Mouse (Mus musculus) embryonic facial prominence, embryonic 13.5 days (tissue): ENCODE results near the gene Stx5a. TPM values are rescaled to one million over a fixed set of nuclear protein-coding genes. Genes with fewer than 3 reads are reported as not detected.

ENCODE experiments used
- ATAC-seq: fragments of 200-750 bp; cut with Nextera tagmentation; 2 replicates; pipeline ENCODE4 v1.8.0; 2017; ENCODE audit warnings: low read depth; ENCODE audit not compliant: insufficient number of reproducible peaks, insufficient read depth, low FRiP score, low TSS enrichment
- H3K27ac ChIP-seq: fragments of 300-500 bp; sonication (generic); 2 replicates; pipeline ENCODE4 v1.5.1; 2015; ENCODE audit warnings: moderate library complexity, mild to moderate bottlenecking, inconsistent platforms
- H3K27me3 ChIP-seq: fragments of 300-500 bp; sonication (generic); 2 replicates; pipeline ENCODE4 v1.6.1; 2015; ENCODE audit warnings: mild to moderate bottlenecking, inconsistent platforms
- H3K36me3 ChIP-seq: fragments of 300-500 bp; sonication (generic); 2 replicates; pipeline ENCODE4 v1.6.1; 2015; ENCODE audit warnings: mild to moderate bottlenecking, inconsistent platforms
- H3K4me1 ChIP-seq: fragments of 300-500 bp; sonication (generic); 2 replicates; pipeline ENCODE4 v1.6.1; 2015; ENCODE audit warnings: inconsistent platforms
- H3K4me2 ChIP-seq: fragments of 300-500 bp; sonication (generic); 2 replicates; pipeline ENCODE4 v1.6.1; 2015; ENCODE audit warnings: moderate library complexity, mild to moderate bottlenecking, inconsistent platforms
- H3K4me3 ChIP-seq: fragments of 300-500 bp; sonication (generic); 2 replicates; pipeline ENCODE4 v1.5.1; 2015; ENCODE audit warnings: mild to moderate bottlenecking, inconsistent platforms
- H3K9ac ChIP-seq: fragments of 300-500 bp; sonication (generic); 2 replicates; pipeline ENCODE4 v1.6.1; 2015; ENCODE audit warnings: mild to moderate bottlenecking, inconsistent platforms
- H3K9me3 ChIP-seq: fragments of 300-500 bp; sonication (generic); 2 replicates; pipeline ENCODE4 v1.6.1; 2016; ENCODE audit warnings: inconsistent platforms
- WGBS: fragments of 180-500 bp; shearing (Covaris S2); methylation state at CpG from one replicate; pipeline ENCODE4 v1.1.7; 2015; ENCODE audit warnings: mixed read lengths; 5-methylcytosine and 5-hydroxymethylcytosine counted together
- polyA plus RNA-seq: library from polyadenylated mRNA; unstranded; fragments of >200 nt; fragmentation: Nextera tagmentation; extraction: Ambion mirVana; gene quantifications from 2 replicates; pipeline ENCODE4 v1.2.1, GENCODE M21; 2015

Stx5a gene
- polyA plus RNA-seq, 1 experiment from 2014 or later: 182 TPM

- Histone ChIP-seq H3K4me1 (peaks cover 7% of the 10 kb centered on the region), H3K27ac (peak within 1 kb of the TSS; percentile 86), H3K27me3 (no peaks in the 10 kb centered on the region), H3K36me3 (peaks cover 32% of the 10 kb centered on the region), H3K9ac (peak within 1 kb of the TSS; percentile 73), H3K4me2 (peak within 1 kb of the TSS; percentile 62), H3K4me3 (peak within 1 kb of the TSS; percentile 76), H3K9me3 (no peaks in the 10 kb centered on the region)
- WGBS: under 1% methylated on average over 32 of the region's 32 CpGs
- peak; percentile 99 for ATAC-seq
These were observed 45.0 kb downstream of the Stx5a start, which contains the start of gene Taf6l for GRCm38 (mm10) chr19:8786008-8786781. Gene Taf6l (minus strand): TSS chr19:8786417.

- WGBS: 21% methylated on average over 3 of the region's 3 CpGs
- Histone ChIP-seq H3K9ac (no peak overlapping the region), H3K4me3 (no peak overlapping the region), H3K27ac (no peak overlapping the region), H3K27me3 (no peaks in the 10 kb centered on the region), H3K9me3 (no peaks in the 10 kb centered on the region), H3K4me1 (peaks cover 7% of the 10 kb centered on the region), H3K4me2 (no peak overlapping the region), H3K36me3 (peaks cover 29% of the 10 kb centered on the region)
- no peak for ATAC-seq
These were observed 47.3 kb downstream of the Stx5a start for GRCm38 (mm10) chr19:8788521-8788920.

- H3K4me3 ChIP-seq: no peak overlapping the region
- peaks cover 7% of the 10 kb centered on the region for H3K4me1 ChIP-seq
- H3K36me3 ChIP-seq: peaks cover 31% of the 10 kb centered on the region
- H3K27me3 ChIP-seq: no peaks in the 10 kb centered on the region
- ATAC-seq: no peak
- H3K4me2 ChIP-seq: no peak overlapping the region
- WGBS: 44% methylated on average over 1 of the region's 1 CpGs
- H3K9ac ChIP-seq: no peak overlapping the region
- H3K27ac ChIP-seq: no peak overlapping the region
- no peaks in the 10 kb centered on the region for H3K9me3 ChIP-seq
These were observed 48.0 kb downstream of the Stx5a start for GRCm38 (mm10) chr19:8789171-8789570.

- H3K4me3 ChIP-seq: no peak overlapping the region
- no peaks in the 10 kb centered on the region for H3K9me3 ChIP-seq
- H3K27me3 ChIP-seq: no peaks in the 10 kb centered on the region
- H3K36me3 ChIP-seq: peaks cover 41% of the 10 kb centered on the region
- H3K27ac ChIP-seq: no peak overlapping the region
- 0 out of 2 replicates have a peak overlapping the region, but pooled peaks have one; percentile 2 for H3K9ac ChIP-seq
- 80% methylated on average over 7 of the region's 7 CpGs for WGBS
- no peak for ATAC-seq
- H3K4me1 ChIP-seq: peaks cover 5% of the 10 kb centered on the region
- H3K4me2 ChIP-seq: no peak overlapping the region
These were observed 49.0 kb downstream of the Stx5a start for GRCm38 (mm10) chr19:8790171-8790570.

GRCm38 (mm10) chr19:8798264-8798946, 57.2 kb downstream of the Stx5a start, which contains the start of gene Polr2g:
Gene Polr2g (minus strand): TSS chr19:8798577.
- no peaks in the 10 kb centered on the region for H3K27me3 ChIP-seq
- no peaks in the 10 kb centered on the region for H3K9me3 ChIP-seq
- WGBS: 2% methylated on average over 25 of the region's 25 CpGs
- H3K36me3 ChIP-seq: peaks cover 24% of the 10 kb centered on the region
- H3K9ac ChIP-seq: peak within 1 kb of the TSS; percentile 86
- H3K27ac ChIP-seq: peak within 1 kb of the TSS; percentile 82
- H3K4me2 ChIP-seq: peak within 1 kb of the TSS; percentile 92
- H3K4me1 ChIP-seq: peaks cover 25% of the 10 kb centered on the region
- H3K4me3 ChIP-seq: peak within 1 kb of the TSS; percentile 84
- ATAC-seq: peak; percentile 52; the same call in 1 of the 2 replicates

- ATAC-seq: no peak
- Histone ChIP-seq H3K4me1 (peaks cover 25% of the 10 kb centered on the region), H3K9ac (no peak overlapping the region), H3K4me3 (peak overlapping the region; percentile 84), H3K27me3 (no peaks in the 10 kb centered on the region), H3K36me3 (peaks cover 21% of the 10 kb centered on the region), H3K4me2 (peak overlapping the region; percentile 92), H3K27ac (no peak overlapping the region), H3K9me3 (no peaks in the 10 kb centered on the region)
These were observed 57.7 kb downstream of the Stx5a start for GRCm38 (mm10) chr19:8798947-8799315.

GRCm38 (mm10) chr19:8802130-8802821, 61.1 kb downstream of the Stx5a start, which contains the start of gene Zbtb3:
Gene Zbtb3 (plus strand): TSS chr19:8802555.
- Histone ChIP-seq H3K9ac (peak within 1 kb of the TSS; percentile 64), H3K9me3 (no peaks in the 10 kb centered on the region), H3K27ac (peak within 1 kb of the TSS; percentile 91), H3K4me2 (peak within 1 kb of the TSS; percentile 77), H3K4me3 (peak within 1 kb of the TSS; percentile 63), H3K4me1 (peaks cover 23% of the 10 kb centered on the region), H3K27me3 (no peaks in the 10 kb centered on the region), H3K36me3 (peaks cover 35% of the 10 kb centered on the region)
- WGBS: under 1% methylated on average over 30 of the region's 30 CpGs
- ATAC-seq: peak; percentile 98

- H3K4me1 ChIP-seq: peaks cover 16% of the 10 kb centered on the region
- H3K27ac ChIP-seq: peak overlapping the region; percentile 91
- peak overlapping the region; percentile 64; the same call in 1 of the 2 replicates for H3K9ac ChIP-seq
- WGBS: 89% methylated on average over 9 of the region's 9 CpGs
- ATAC-seq: no peak
- peaks cover 45% of the 10 kb centered on the region for H3K36me3 ChIP-seq
- H3K4me3 ChIP-seq: peak overlapping the region; percentile 63
- H3K9me3 ChIP-seq: no peaks in the 10 kb centered on the region
- H3K4me2 ChIP-seq: peak overlapping the region; percentile 77
- H3K27me3 ChIP-seq: no peaks in the 10 kb centered on the region
These were observed 62.1 kb downstream of the Stx5a start for GRCm38 (mm10) chr19:8803204-8803780.

GRCm38 (mm10) chr19:8803879-8804660, 62.9 kb downstream of the Stx5a start:
- peaks cover 50% of the 10 kb centered on the region for H3K36me3 ChIP-seq
- H3K9ac ChIP-seq: no peak overlapping the region
- WGBS: 94% methylated on average over 11 of the region's 11 CpGs
- no peaks in the 10 kb centered on the region for H3K9me3 ChIP-seq
- H3K4me1 ChIP-seq: peaks cover 13% of the 10 kb centered on the region
- no peak overlapping the region for H3K4me2 ChIP-seq
- no peak overlapping the region for H3K4me3 ChIP-seq
- no peak for ATAC-seq
- H3K27me3 ChIP-seq: no peaks in the 10 kb centered on the region
- no peak overlapping the region for H3K27ac ChIP-seq
